Mouse (Mus musculus) megakaryocyte, adult 5-6 weeks (primary cell): ENCODE measurements around the gene Gm5861. TPM values are rescaled to one million over a fixed set of nuclear protein-coding genes. Genes with fewer than 3 reads are reported as not detected.
"Not testable (repeated sequence)": the region's sequence is repeated elsewhere in the genome, so short reads cannot be mapped to it uniquely, and the experiment has no call there.

Experiments
- ATAC-seq: 2 replicates; pipeline ENCODE4 v1.8.0; 2016; ENCODE audit warnings: mild to moderate bottlenecking, inconsistent platforms; ENCODE audit not compliant: poor library complexity, severe bottlenecking
- total RNA-seq, 2 experiments: library from RNA; stranded (forward) in 1 of 2; stranded (reverse) in 1 of 2; fragments of 153-499, 151-499 nt in 1 of 2; fragments of 221-1000, 200-1000 nt in 1 of 2; gene quantifications; 2 replicates each; pipeline versions ENCODE4 v1.2.3 to v1.2.4; 2015 to 2017

The Gm5861 gene
- total RNA-seq (2015) (not detected in 2 replicates), total RNA-seq (2017) (not detected in 2 replicates)

- ATAC-seq = not testable (repeated sequence)
Observed at GRCm38 (mm10) chr5:11182772-11183171, at the start of gene Gm5861. Gm5861 (plus strand) TSS chr5:11183072.

- not testable (repeated sequence) for ATAC-seq
Observed at GRCm38 (mm10) chr5:11138031-11138430, 44.8 kb upstream of the Gm5861 start.

Other genes with a start within 250 kb of the Gm5861 start
- gene Gm8871, start 235.3 kb upstream of the Gm5861 start, total RNA-seq (2015) = not detected in 2 replicates
- gene Gm8871, start 235.3 kb upstream of the Gm5861 start, total RNA-seq (2017) = not detected in 2 replicates
- gene Gm8857, start 235.3 kb upstream of the Gm5861 start, total RNA-seq (2015) = 0.59 TPM in 1 of 2 replicates, not detected in the other
- gene Gm8857, start 235.3 kb upstream of the Gm5861 start, total RNA-seq (2017) = not detected in 2 replicates
- not detected in 2 replicates for gene Gm8879, start 55.4 kb upstream of the Gm5861 start, total RNA-seq (2015)
- gene Gm8879, start 55.4 kb upstream of the Gm5861 start, total RNA-seq (2017) = not detected in 2 replicates
- gene Gm8890, start 73.0 kb downstream of the Gm5861 start, total RNA-seq (2015) = not detected in 2 replicates
- gene Gm8890, start 73.0 kb downstream of the Gm5861 start, total RNA-seq (2017) = not detected in 2 replicates
- gene Speer1, start 158.4 kb downstream of the Gm5861 start, total RNA-seq (2015) = not detected in 2 replicates
- not detected in 2 replicates for gene Speer1, start 158.4 kb downstream of the Gm5861 start, total RNA-seq (2017)
- not detected in 2 replicates for gene Gm8897, start 233.3 kb downstream of the Gm5861 start, total RNA-seq (2015)
- not detected in 2 replicates for gene Gm8897, start 233.3 kb downstream of the Gm5861 start, total RNA-seq (2017)